In genomic region chr12:61826311-61826710, GRCm38 (mm10) we compare ENCODE assay signal across 17 mouse cellular contexts.
DNase-seq lines count a peak whose midpoint lies in the region; ATAC-seq and TF ChIP-seq lines count a peak whose summit lies in the region.
"Had no signal": no experiment of that assay in that cellular context is flagged by ENCODE, and none has a peak within 500 bp of the region (broad histone marks: within the 10 kb centered on the region; RNA-seq: fewer than 3 reads in every experiment).

No protein-coding gene starts in this region.

- ATAC-seq in hindbrain, postnatal 0 days, result no peak
- no peak for ATAC-seq in hindbrain, embryonic 12.5 days (ENCODE audit: low FRiP score)

- no peaks in the 10 kb centered on the region for H3K4me1 ChIP-seq in hindbrain, postnatal 0 days (ENCODE audit: insufficient read depth, low read length)
- H3K4me1 ChIP-seq in hindbrain, embryonic 12.5 days, result no peaks in the 10 kb centered on the region
- H3K4me1 ChIP-seq in E14TG2a.4 (replicated peaks; ENCODE audit: low read depth, low read length), result no peaks in the 10 kb centered on the region
- H3K4me1 ChIP-seq: heart, embryonic 10.5 days; hindbrain, embryonic 15.5 days; limb, embryonic 13.5 days; midbrain, embryonic 10.5 days had no signal

- WGBS in hindbrain, postnatal 0 days, result 22% methylated on average over 1 of the region's 1 CpGs
- 23% methylated on average over 1 of the region's 1 CpGs for WGBS in hindbrain, embryonic 12.5 days

- H3K27ac ChIP-seq in hindbrain, postnatal 0 days, result no peak overlapping the region
- H3K27ac ChIP-seq in hindbrain, embryonic 12.5 days, result no peak overlapping the region
- H3K27ac ChIP-seq: gastrocnemius, adult 2 months; heart, embryonic 10.5 days; hindbrain, embryonic 15.5 days; limb, embryonic 13.5 days; midbrain, embryonic 10.5 days had no signal

- no peak overlapping the region for H3K4me2 ChIP-seq in hindbrain, postnatal 0 days (ENCODE audit: low read depth, low read length)
- H3K4me2 ChIP-seq in hindbrain, embryonic 12.5 days (replicated peaks), result no peak overlapping the region
- H3K4me2 ChIP-seq: hindbrain, embryonic 15.5 days; limb, embryonic 13.5 days had no signal

- peak; percentile 26 for DNase-seq in hindbrain, postnatal 0 days (ENCODE audit: low spot score)
- DNase-seq in 3T3-L1 (ENCODE audit: low read depth, low spot score), result peak; percentile 23
- peak; percentile 55 for DNase-seq in brain, embryonic 14.5 days (ENCODE audit: low read depth)
- no peak for DNase-seq in cerebellum, adult 9-10 months
- DNase-seq in cerebellum, postnatal 4 days (ENCODE audit: low spot score in 2 of 2), result no peak
- no peak for DNase-seq in urinary bladder, postnatal 10 days (ENCODE audit: low spot score)
- DNase-seq: adrenal gland, adult 8-10 months; cerebellum, postnatal 36 days; gastrocnemius, adult 2 months; kidney, postnatal 10 days; lung, postnatal 10 days had no signal

- TF ChIP-seq CTCF in hindbrain, postnatal 0 days (IDR thresholded peaks at IDR 0.05; ENCODE audit: low read depth), result peak; percentile 41
- peak; percentile 55 for TF ChIP-seq CTCF in E14TG2a.4 (conservative IDR thresholded peaks at IDR 0.05; ENCODE audit: low read length)
- TF ChIP-seq CTCF in brain, embryonic 14.5 days (IDR thresholded peaks at IDR 0.05; ENCODE audit: borderline replicate concordance, extremely low read depth, insufficient read depth, insufficient read length), result no peak

- no peak overlapping the region for H3K9ac ChIP-seq in hindbrain, postnatal 0 days (replicated peaks; ENCODE audit: low read length)
- H3K9ac ChIP-seq in hindbrain, embryonic 12.5 days, result no peak overlapping the region
- H3K9ac ChIP-seq: hindbrain, embryonic 15.5 days; limb, embryonic 13.5 days had no signal

- H3K4me3 ChIP-seq in hindbrain, postnatal 0 days (ENCODE audit: low read length), result no peak overlapping the region
- no peak overlapping the region for H3K4me3 ChIP-seq in hindbrain, embryonic 12.5 days
- no peak overlapping the region for H3K4me3 ChIP-seq in E14TG2a.4 (replicated peaks; ENCODE audit: low read length)
- H3K4me3 ChIP-seq: gastrocnemius, adult 2 months; heart, embryonic 10.5 days; hindbrain, embryonic 15.5 days; limb, embryonic 13.5 days; midbrain, embryonic 10.5 days had no signal

- no peaks in the 10 kb centered on the region for H3K36me3 ChIP-seq in hindbrain, postnatal 0 days (ENCODE audit: insufficient read depth, low read length)
- no peaks in the 10 kb centered on the region for H3K36me3 ChIP-seq in hindbrain, embryonic 12.5 days
- H3K36me3 ChIP-seq in E14TG2a.4 (ENCODE audit: insufficient read depth, low read length), result no peaks in the 10 kb centered on the region
- H3K36me3 ChIP-seq: heart, embryonic 10.5 days; hindbrain, embryonic 15.5 days; limb, embryonic 13.5 days; midbrain, embryonic 10.5 days had no signal

- H3K9me3 ChIP-seq in hindbrain, postnatal 0 days (ENCODE audit: low read length), result no peaks in the 10 kb centered on the region
- no peaks in the 10 kb centered on the region for H3K9me3 ChIP-seq in hindbrain, embryonic 12.5 days (replicated peaks)
- H3K9me3 ChIP-seq in E14TG2a.4 (ENCODE audit: low read length), result no peaks in the 10 kb centered on the region
- H3K9me3 ChIP-seq: heart, embryonic 10.5 days; hindbrain, embryonic 15.5 days; limb, embryonic 13.5 days; midbrain, embryonic 10.5 days had no signal

- TF ChIP-seq POLR2A in brain, embryonic 14.5 days (IDR thresholded peaks at IDR 0.05; ENCODE audit: borderline replicate concordance, extremely low read depth, insufficient read depth, insufficient read length, poor library complexity, severe bottlenecking), result no peak

- no peaks in the 10 kb centered on the region for H3K27me3 ChIP-seq in hindbrain, postnatal 0 days (ENCODE audit: insufficient read depth, low read length)
- no peaks in the 10 kb centered on the region for H3K27me3 ChIP-seq in hindbrain, embryonic 12.5 days
- no peaks in the 10 kb centered on the region for H3K27me3 ChIP-seq in E14TG2a.4 (ENCODE audit: insufficient read depth, low read length)
- H3K27me3 ChIP-seq: hindbrain, embryonic 15.5 days; limb, embryonic 13.5 days had no signal

Comparison
In these comparisons a context has a peak if more than half of its experiments do, and no peak if none do; other contexts are left out.
1. DNase-seq: peak in hindbrain, postnatal 0 days (single experiment), 3T3-L1 (single experiment) and brain, embryonic 14.5 days (single experiment); none in cerebellum, adult 9-10 months (single experiment), cerebellum, postnatal 4 days (0 of 2) and urinary bladder, postnatal 10 days (single experiment).